Mouse (Mus musculus): ENCODE data around the gene Lamtor3. TPM values are rescaled to one million over a fixed set of nuclear protein-coding genes. Genes with fewer than 3 reads are reported as not detected.
"Not testable (repeated sequence)": the region's sequence is repeated elsewhere in the genome, so short reads cannot be mapped to it uniquely, and the experiment has no call there.

Lamtor3 gene
- polyA plus RNA-seq, 1 experiment from 2014 or later: 126 TPM

- Histone ChIP-seq H3K9me3 (no peaks in the 10 kb centered on the region), H3K4me3 (no peak overlapping the region), H3K27me3 (no peaks in the 10 kb centered on the region), H3K9ac (no peak overlapping the region), H3K4me1 (replicated peaks) (peaks cover 19% of the 10 kb centered on the region), H3K36me3 (no peaks in the 10 kb centered on the region), H3K4me2 (peak overlapping the region; percentile 30; the same call in 1 of the 2 replicates), H3K27ac (replicated peaks) (peak overlapping the region; percentile 67)
- peak; percentile 69 for ATAC-seq (ENCODE audit: low FRiP score, low read depth)
- 71% methylated on average over 4 of the region's 4 CpGs for WGBS
Observed at GRCm38 (mm10) chr3:137952225-137952913, 34.1 kb downstream of the Lamtor3 start.

GRCm38 (mm10) chr3:137952914-137953880 lies 34.9 kb downstream of the Lamtor3 start:
- no peaks in the 10 kb centered on the region for H3K36me3 ChIP-seq
- peak overlapping the region; percentile 67 for H3K27ac ChIP-seq (replicated peaks)
- no peak overlapping the region for H3K9ac ChIP-seq
- peaks cover 19% of the 10 kb centered on the region for H3K4me1 ChIP-seq (replicated peaks)
- WGBS: 63% methylated on average over 14 of the region's 14 CpGs
- H3K4me2 ChIP-seq: peak overlapping the region; percentile 30; the same call in 1 of the 2 replicates
- no peaks in the 10 kb centered on the region for H3K9me3 ChIP-seq
- ATAC-seq (ENCODE audit: low FRiP score, low read depth): peak; percentile 94
- H3K27me3 ChIP-seq: no peaks in the 10 kb centered on the region
- H3K4me3 ChIP-seq: no peak overlapping the region

- H3K4me1 ChIP-seq (replicated peaks): peaks cover 19% of the 10 kb centered on the region
- no peak for ATAC-seq (ENCODE audit: low FRiP score, low read depth)
- H3K9me3 ChIP-seq: no peaks in the 10 kb centered on the region
- H3K36me3 ChIP-seq: no peaks in the 10 kb centered on the region
- H3K27ac ChIP-seq (replicated peaks): no peak overlapping the region
- H3K27me3 ChIP-seq: no peaks in the 10 kb centered on the region
- H3K9ac ChIP-seq: no peak overlapping the region
- 63% methylated on average over 23 of the region's 23 CpGs for WGBS
- H3K4me3 ChIP-seq: no peak overlapping the region
- no peak overlapping the region for H3K4me2 ChIP-seq
Observed at GRCm38 (mm10) chr3:137954256-137954916, 36.1 kb downstream of the Lamtor3 start.

GRCm38 (mm10) chr3:137955560-137956081 lies 37.3 kb downstream of the Lamtor3 start:
- Histone ChIP-seq H3K36me3 (no peaks in the 10 kb centered on the region), H3K9ac (no peak overlapping the region), H3K27ac (replicated peaks) (no peak overlapping the region), H3K9me3 (no peaks in the 10 kb centered on the region), H3K4me2 (peak overlapping the region; percentile 41), H3K27me3 (no peaks in the 10 kb centered on the region), H3K4me3 (0 out of 2 replicates have a peak overlapping the region, but pooled peaks have one; percentile 2), H3K4me1 (replicated peaks) (peaks cover 19% of the 10 kb centered on the region)
- ATAC-seq (ENCODE audit: low FRiP score, low read depth): no peak
- WGBS: 27% methylated on average over 16 of the region's 16 CpGs

GRCm38 (mm10) chr3:137957864-137958263 lies 39.6 kb downstream of the Lamtor3 start:
- Histone ChIP-seq H3K27ac (replicated peaks) (no peak overlapping the region), H3K36me3 (no peaks in the 10 kb centered on the region), H3K4me1 (replicated peaks) (peaks cover 7% of the 10 kb centered on the region; the same call in 1 of the 2 replicates), H3K27me3 (no peaks in the 10 kb centered on the region), H3K9ac (no peak overlapping the region), H3K4me3 (no peak overlapping the region), H3K9me3 (no peaks in the 10 kb centered on the region), H3K4me2 (no peak overlapping the region)
- ATAC-seq (ENCODE audit: low FRiP score, low read depth): no peak
- 94% methylated on average over 9 of the region's 9 CpGs for WGBS

GRCm38 (mm10) chr3:137958352-137958751 lies 40.0 kb downstream of the Lamtor3 start:
- Histone ChIP-seq H3K27ac (replicated peaks) (no peak overlapping the region), H3K4me1 (replicated peaks) (peaks cover 2% of the 10 kb centered on the region; the same call in 1 of the 2 replicates), H3K9ac (no peak overlapping the region), H3K27me3 (no peaks in the 10 kb centered on the region), H3K36me3 (no peaks in the 10 kb centered on the region), H3K4me2 (no peak overlapping the region), H3K9me3 (no peaks in the 10 kb centered on the region), H3K4me3 (no peak overlapping the region)
- ATAC-seq (ENCODE audit: low FRiP score, low read depth): no peak
- 97% methylated on average over 4 of the region's 4 CpGs for WGBS

- no peak for ATAC-seq (ENCODE audit: low FRiP score, low read depth)
- Histone ChIP-seq H3K9ac (no peak overlapping the region), H3K4me3 (no peak overlapping the region), H3K27ac (replicated peaks) (no peak overlapping the region), H3K36me3 (no peaks in the 10 kb centered on the region), H3K27me3 (no peaks in the 10 kb centered on the region), H3K4me2 (no peak overlapping the region), H3K4me1 (replicated peaks) (no peaks in the 10 kb centered on the region), H3K9me3 (no peaks in the 10 kb centered on the region)
- 84% methylated on average over 4 of the region's 4 CpGs for WGBS
Observed at GRCm38 (mm10) chr3:137959456-137959855, 41.1 kb downstream of the Lamtor3 start.

GRCm38 (mm10) chr3:137961736-137962385 lies 43.6 kb downstream of the Lamtor3 start:
- WGBS: 66% methylated on average over 8 of the region's 8 CpGs
- Histone ChIP-seq H3K27me3 (no peaks in the 10 kb centered on the region), H3K9ac (no peak overlapping the region), H3K9me3 (no peaks in the 10 kb centered on the region), H3K27ac (replicated peaks) (no peak overlapping the region), H3K4me1 (replicated peaks) (no peaks in the 10 kb centered on the region), H3K36me3 (no peaks in the 10 kb centered on the region), H3K4me3 (no peak overlapping the region), H3K4me2 (no peak overlapping the region)
- ATAC-seq (ENCODE audit: low FRiP score, low read depth): no peak

- no peaks in the 10 kb centered on the region for H3K36me3 ChIP-seq
- no peak for ATAC-seq (ENCODE audit: low FRiP score, low read depth)
- no peak overlapping the region for H3K9ac ChIP-seq
- 66% methylated on average over 8 of the region's 8 CpGs for WGBS
- H3K27me3 ChIP-seq: no peaks in the 10 kb centered on the region
- H3K4me1 ChIP-seq (replicated peaks): no peaks in the 10 kb centered on the region
- H3K4me3 ChIP-seq: no peak overlapping the region
- no peak overlapping the region for H3K4me2 ChIP-seq
- H3K27ac ChIP-seq (replicated peaks): no peak overlapping the region
- no peaks in the 10 kb centered on the region for H3K9me3 ChIP-seq
Observed at GRCm38 (mm10) chr3:137963508-137963907, 45.2 kb downstream of the Lamtor3 start.

- not testable (repeated sequence) for H3K36me3 ChIP-seq; H3K9ac ChIP-seq; H3K27me3 ChIP-seq; H3K9me3 ChIP-seq; H3K4me2 ChIP-seq; H3K27ac ChIP-seq (replicated peaks); H3K4me1 ChIP-seq (replicated peaks); H3K4me3 ChIP-seq
- WGBS: 38% methylated on average over 1 of the region's 1 CpGs
- peak; percentile 38; the same call in 1 of the 2 replicates for ATAC-seq (ENCODE audit: low FRiP score, low read depth)
Observed at GRCm38 (mm10) chr3:137964014-137964413, 45.7 kb downstream of the Lamtor3 start.

GRCm38 (mm10) chr3:137968105-137968819 lies 50.0 kb downstream of the Lamtor3 start:
- H3K4me2 ChIP-seq: no peak overlapping the region
- no peak overlapping the region for H3K9ac ChIP-seq
- no peaks in the 10 kb centered on the region for H3K9me3 ChIP-seq
- 91% methylated on average over 14 of the region's 14 CpGs for WGBS
- no peaks in the 10 kb centered on the region for H3K27me3 ChIP-seq
- no peaks in the 10 kb centered on the region for H3K4me1 ChIP-seq (replicated peaks)
- no peak for ATAC-seq (ENCODE audit: low FRiP score, low read depth)
- no peak overlapping the region for H3K27ac ChIP-seq (replicated peaks)
- H3K4me3 ChIP-seq: no peak overlapping the region
- no peaks in the 10 kb centered on the region for H3K36me3 ChIP-seq
